Comparison of ENCODE assay signal across 8 mouse cellular contexts in the genomic region with DNA sequence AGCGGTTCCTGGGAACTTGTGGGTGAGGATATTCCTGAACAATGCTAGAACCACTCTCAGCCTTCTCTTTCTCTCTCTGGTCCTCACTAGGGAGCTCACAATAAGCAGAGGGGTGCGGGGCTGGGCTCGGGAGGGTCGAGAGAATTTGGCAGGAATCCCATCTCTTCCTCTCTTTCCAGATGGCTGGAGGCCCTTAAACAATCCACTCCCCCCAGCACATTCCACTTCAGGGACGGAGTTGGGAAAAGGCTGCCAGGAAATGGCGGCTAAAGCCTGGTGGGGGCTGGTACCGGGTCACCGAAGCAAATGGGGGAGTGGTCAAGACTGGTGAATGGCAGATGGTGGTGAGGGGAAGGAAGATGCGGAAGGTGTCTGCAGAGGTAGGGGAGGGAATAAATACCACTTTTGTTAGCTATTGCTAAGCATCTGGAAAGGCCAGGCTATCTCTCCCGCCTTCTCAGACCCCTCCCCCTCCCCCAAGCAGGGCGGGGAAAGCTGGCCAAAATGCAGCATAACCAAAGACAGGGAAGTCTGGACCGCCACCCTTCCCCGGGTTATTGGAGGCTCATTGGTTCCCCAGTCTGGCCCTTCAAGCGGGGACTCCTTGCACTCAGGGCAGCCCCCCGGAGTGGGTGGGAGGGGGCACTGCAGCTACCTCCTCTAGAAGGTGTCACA. TPM values are rescaled to one million over a fixed set of nuclear protein-coding genes. Genes with fewer than 3 reads are reported as not detected.
A peak's percentile ranks its signal among the peaks of the same experiment; 100 is the strongest.
DNase-seq lines count a peak whose midpoint lies in the region; ATAC-seq and TF ChIP-seq lines count a peak whose summit lies in the region.

No protein-coding gene starts in this region.

- peak overlapping the region; percentile 47 for H3K4me2 ChIP-seq in forebrain, postnatal 0 days (ENCODE audit: low read depth)

- WGBS in forebrain, postnatal 0 days, result 29% methylated on average over 15 of the region's 15 CpGs

- intact Hi-C loops in left cerebral cortex, postnatal 4 days (cut with DNase I), result loop anchor here (5.0 kb wide), 1 partner anchor 75 kb away; a partner anchor contains a TSS

- H3K9me3 ChIP-seq in forebrain, postnatal 0 days (ENCODE audit: low read length), result no peaks in the 10 kb centered on the region

- H3K36me3 ChIP-seq in forebrain, postnatal 0 days (ENCODE audit: insufficient read depth), result 0 out of 2 replicates have a peak, but pooled peaks cover under 1% of the 10 kb centered on the region

- peak overlapping the region; percentile 72 for H3K27ac ChIP-seq in forebrain, postnatal 0 days (ENCODE audit: low read depth, low read length)

- no peak for TF ChIP-seq CTCF in forebrain, postnatal 0 days (IDR thresholded peaks at IDR 0.05; ENCODE audit: low read depth)

- peak; percentile 85 for ATAC-seq in forebrain, postnatal 0 days
- peak; percentile 88 for ATAC-seq in megakaryocyte-erythroid progenitor cell, adult 5-6 weeks (replicated peaks; ENCODE audit: low FRiP score, low TSS enrichment, poor library complexity, severe bottlenecking)

- H3K27me3 ChIP-seq in forebrain, postnatal 0 days (ENCODE audit: insufficient read depth, low read length), result no peaks in the 10 kb centered on the region

- DNase-seq in layer of hippocampus, postnatal 14 days (ENCODE audit: low spot score in 2 of 2), result peak; percentile 16 to 28
- DNase-seq in layer of hippocampus, adult 9-10 months (ENCODE audit: low spot score), result no peak
- DNase-seq in cerebellum, adult 9-11 months, result peak; percentile 62
- DNase-seq in forebrain, postnatal 0 days, result peak; percentile 69
- peak; percentile 75 for DNase-seq in heart, postnatal 4 days
- peak; percentile 68 for DNase-seq in left cerebral cortex, postnatal 4 days
- DNase-seq in spleen, postnatal 10 days (ENCODE audit: low spot score in 2 of 2), result peak; percentile 20 to 44

- peak overlapping the region; percentile 34 for H3K4me3 ChIP-seq in forebrain, postnatal 0 days (ENCODE audit: low read depth, low read length)

- no peaks in the 10 kb centered on the region for H3K4me1 ChIP-seq in forebrain, postnatal 0 days (ENCODE audit: insufficient read depth)

- H3K9ac ChIP-seq in forebrain, postnatal 0 days, result peak overlapping the region; percentile 51

RNA-seq across cellular contexts. Expression of a gene that starts 11.4 kb away (rescaled TPM):
- total RNA-seq in layer of hippocampus, postnatal 14 days (2021), result 100 to 1,000 TPM; 140 to 142 TPM
- 63.2 and 72.2 TPM in 2 replicates for total RNA-seq in forebrain, postnatal 0 days (2014; rRNA removed)
- 131 and 134 TPM in 2 replicates for polyA plus RNA-seq in forebrain, postnatal 0 days (2015; fragmentation: Nextera tagmentation; extraction: Ambion mirVana)
- 100 to 1,000 TPM; 102 to 105 TPM for total RNA-seq in heart, postnatal 4 days (2021)
- total RNA-seq in left cerebral cortex, postnatal 4 days (2021), result 100 to 1,000 TPM; 111 to 112 TPM
- total RNA-seq in megakaryocyte-erythroid progenitor cell, adult 5-6 weeks (2014; fragmentation: Nextera tagmentation), result 77.3 and 79.5 TPM in 2 replicates
- total RNA-seq in megakaryocyte-erythroid progenitor cell, adult 5-6 weeks (2017), result 145 and 188 TPM in 2 replicates

RNA-seq across cellular contexts. Expression of a gene that starts 11.5 kb away (rescaled TPM):
- total RNA-seq in layer of hippocampus, postnatal 14 days (2021), result 1 to 10 TPM; 8.1 to 8.5 TPM
- 5.8 and 6.3 TPM in 2 replicates for total RNA-seq in forebrain, postnatal 0 days (2014; rRNA removed)
- polyA plus RNA-seq in forebrain, postnatal 0 days (2015; fragmentation: Nextera tagmentation; extraction: Ambion mirVana), result 3.8 and 4.3 TPM in 2 replicates
- 1 to 10 TPM; 2.3 to 3.4 TPM for total RNA-seq in heart, postnatal 4 days (2021)
- total RNA-seq in left cerebral cortex, postnatal 4 days (2021), result 1 to 10 TPM; 5.6 to 6.7 TPM
- 0.87 and 2.3 TPM in 2 replicates for total RNA-seq in megakaryocyte-erythroid progenitor cell, adult 5-6 weeks (2014; fragmentation: Nextera tagmentation)
- 5.5 and 6.1 TPM in 2 replicates for total RNA-seq in megakaryocyte-erythroid progenitor cell, adult 5-6 weeks (2017)

RNA-seq across cellular contexts. Expression of a gene that starts 27.0 kb away (rescaled TPM):
- 100 to 1,000 TPM; 134 to 163 TPM for total RNA-seq in layer of hippocampus, postnatal 14 days (2021)
- total RNA-seq in forebrain, postnatal 0 days (2014; rRNA removed), result 467 and 887 TPM in 2 replicates
- polyA plus RNA-seq in forebrain, postnatal 0 days (2015; fragmentation: Nextera tagmentation; extraction: Ambion mirVana), result 198 and 280 TPM in 2 replicates
- 100 to 1,000 TPM; 208 to 224 TPM for total RNA-seq in heart, postnatal 4 days (2021)
- total RNA-seq in left cerebral cortex, postnatal 4 days (2021), result 100 to 1,000 TPM; 215 to 223 TPM
- 2,126 and 2,307 TPM in 2 replicates for total RNA-seq in megakaryocyte-erythroid progenitor cell, adult 5-6 weeks (2014; fragmentation: Nextera tagmentation)
- 7,427 and 9,426 TPM in 2 replicates for total RNA-seq in megakaryocyte-erythroid progenitor cell, adult 5-6 weeks (2017)

RNA-seq across cellular contexts. Expression of a gene that starts 29.1 kb away (rescaled TPM):
- 1 to 10 TPM in 1 of 2 experiments, under 1 TPM in 1; 0.90 to 1.6 TPM for total RNA-seq in layer of hippocampus, postnatal 14 days (2021)
- 0.31 and 1.2 TPM in 2 replicates for total RNA-seq in forebrain, postnatal 0 days (2014; rRNA removed)
- 0.45 and 0.59 TPM in 2 replicates for polyA plus RNA-seq in forebrain, postnatal 0 days (2015; fragmentation: Nextera tagmentation; extraction: Ambion mirVana)
- under 1 TPM; 0.63 to 0.71 TPM for total RNA-seq in heart, postnatal 4 days (2021)
- under 1 TPM; 0.40 to 0.89 TPM for total RNA-seq in left cerebral cortex, postnatal 4 days (2021)
- total RNA-seq in megakaryocyte-erythroid progenitor cell, adult 5-6 weeks (2014; fragmentation: Nextera tagmentation), result 52.5 and 52.7 TPM in 2 replicates
- total RNA-seq in megakaryocyte-erythroid progenitor cell, adult 5-6 weeks (2017), result 116 and 120 TPM in 2 replicates
